Mouse (Mus musculus) embryonic facial prominence, embryonic 14.5 days (tissue): Measurements from ENCODE around the gene Serpina3k. TPM values are rescaled to one million over a fixed set of nuclear protein-coding genes. Genes with fewer than 3 reads are reported as not detected.
A peak's percentile ranks its signal among the peaks of the same experiment; 100 is the strongest.
"Not testable (repeated sequence)": the region's sequence is repeated elsewhere in the genome, so short reads cannot be mapped to it uniquely, and the experiment has no call there.

Experiments used
- ATAC-seq: fragments of 200-750 bp; cut with Nextera tagmentation; 2 replicates; pipeline ENCODE4 v1.8.0; 2017; ENCODE audit warnings: low read depth, moderate number of reproducible peaks, moderate TSS enrichment
- DNase-seq: peaks from one replicate; pipeline ENCODE4 v3.0.0-alpha.2; 2015; ENCODE audit warnings: low spot score
- H3K27ac ChIP-seq: fragments of 300-500 bp; sonication (generic); replicated peaks from 2 replicates; pipeline ENCODE4 v1.5.1; 2014; ENCODE audit warnings: low read depth, mild to moderate bottlenecking, low read length, moderate library complexity
- H3K27me3 ChIP-seq: fragments of 300-500 bp; sonication (generic); replicated peaks from 2 replicates; pipeline ENCODE4 v1.6.1; 2014; ENCODE audit warnings: low read length; ENCODE audit not compliant: control insufficient read depth, insufficient read depth
- H3K36me3 ChIP-seq: fragments of 300-500 bp; sonication (generic); 2 replicates; pipeline ENCODE4 v1.6.1; 2014; ENCODE audit warnings: low read length, mixed read lengths; ENCODE audit not compliant: control insufficient read depth, insufficient read depth
- H3K4me1 ChIP-seq: fragments of 300-500 bp; sonication (generic); 2 replicates; pipeline ENCODE4 v1.6.1; 2014; ENCODE audit warnings: antibody characterized with exemption, low read length; ENCODE audit not compliant: control insufficient read depth, insufficient read depth
- H3K4me2 ChIP-seq: fragments of 300-500 bp; sonication (generic); 2 replicates; pipeline ENCODE4 v1.6.1; 2014; ENCODE audit warnings: low read depth, mild to moderate bottlenecking, low read length, moderate library complexity, mixed read lengths
- H3K4me3 ChIP-seq: fragments of 300-500 bp; sonication (generic); 2 replicates; pipeline ENCODE4 v1.5.1; 2014; ENCODE audit warnings: low read depth, mild to moderate bottlenecking, low read length
- H3K9ac ChIP-seq: fragments of 300-500 bp; sonication (generic); 2 replicates; pipeline ENCODE4 v1.6.1; 2014; ENCODE audit warnings: low read depth, mild to moderate bottlenecking, low read length, moderate library complexity, mixed read lengths
- H3K9me3 ChIP-seq: fragments of 300-500 bp; sonication (generic); 2 replicates; pipeline ENCODE4 v1.6.1; 2016; ENCODE audit warnings: low read length; ENCODE audit not compliant: control insufficient read depth
- WGBS: fragments of 180-500 bp; shearing (Covaris S2); extraction: QIAGEN DNeasy Blood & Tissue Kit; methylation state at CpG from one replicate; pipeline ENCODE4 v1.1.7; 2014; 5-methylcytosine and 5-hydroxymethylcytosine counted together
- polyA plus RNA-seq: library from polyadenylated mRNA; unstranded; fragments of >200 nt; fragmentation: Nextera tagmentation; extraction: Ambion mirVana; gene quantifications from 2 replicates; pipeline ENCODE4 v1.2.1, GENCODE M21; 2014

Gene Serpina3k
- polyA plus RNA-seq, 1 experiment from 2014 or later: not detected

DNA sequence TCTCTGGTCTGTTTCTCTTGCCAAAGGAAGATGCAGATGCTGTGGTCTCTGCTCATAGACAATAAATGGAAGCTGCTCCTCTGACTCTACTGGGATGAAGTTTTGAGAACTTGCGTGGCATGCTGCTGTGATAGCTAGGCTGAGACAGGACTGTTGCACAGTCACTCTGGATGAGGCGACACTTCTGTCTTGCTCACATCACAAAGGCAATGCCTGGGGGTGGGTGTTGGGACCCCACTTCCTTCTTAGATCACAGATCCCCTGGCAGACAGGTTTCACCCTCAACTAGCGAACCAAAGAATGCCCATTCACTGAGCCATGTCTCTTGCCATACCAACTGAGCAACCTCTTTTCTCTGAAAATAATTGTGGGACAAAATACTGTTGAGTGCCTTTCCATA, 419 bp downstream of the Serpina3k start:
- Histone ChIP-seq H3K4me3 (no peak overlapping the region), H3K9ac (no peak overlapping the region), H3K9me3 (no peaks in the 10 kb centered on the region), H3K27me3 (no peaks in the 10 kb centered on the region), H3K36me3 (no peaks in the 10 kb centered on the region), H3K27ac (no peak overlapping the region), H3K4me1 (no peaks in the 10 kb centered on the region), H3K4me2 (no peak overlapping the region)
- ATAC-seq (no peak), DNase-seq (no peak)
- WGBS: 83% methylated on average over 3 of the region's 3 CpGs

DNA sequence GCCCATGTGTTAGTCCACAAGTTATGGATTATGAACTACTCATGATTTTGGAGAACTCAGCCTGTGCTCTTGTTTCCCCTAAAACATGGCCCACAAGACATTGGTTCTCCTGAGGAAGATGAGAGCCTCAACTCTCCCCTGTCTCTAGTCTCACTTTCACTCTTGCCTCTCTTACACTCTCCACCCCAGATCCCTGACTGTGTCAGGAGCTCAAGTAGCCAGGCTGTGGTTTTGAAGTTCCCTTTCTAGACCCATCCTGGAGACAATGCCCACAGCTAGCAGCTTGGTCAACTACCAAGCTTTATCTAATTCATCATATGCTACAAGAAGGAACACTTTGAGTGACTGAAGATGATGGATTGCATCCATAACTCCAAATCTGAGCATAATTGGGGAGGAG, 4.2 kb downstream of the Serpina3k start:
- H3K4me2 ChIP-seq, H3K9me3 ChIP-seq, H3K27ac ChIP-seq, ATAC-seq, DNase-seq, H3K4me3 ChIP-seq, H3K27me3 ChIP-seq, H3K36me3 ChIP-seq, H3K9ac ChIP-seq, H3K4me1 ChIP-seq: not testable (repeated sequence)

DNA sequence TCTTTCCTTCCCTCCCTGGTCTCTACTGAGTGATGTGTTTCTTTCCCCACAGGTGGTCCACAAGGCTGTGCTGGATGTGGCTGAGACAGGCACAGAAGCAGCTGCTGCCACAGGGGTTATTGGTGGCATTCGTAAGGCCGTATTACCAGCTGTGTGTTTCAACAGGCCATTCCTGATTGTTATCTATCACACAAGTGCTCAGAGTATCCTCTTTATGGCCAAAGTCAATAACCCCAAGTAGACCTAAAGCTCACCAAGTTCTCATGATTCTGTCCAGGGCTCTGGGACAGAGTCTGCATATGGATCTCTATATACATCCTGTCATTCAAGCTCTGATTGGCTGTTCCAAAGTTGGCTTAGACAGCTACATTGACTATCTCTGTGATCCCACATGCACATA, 6.9 kb downstream of the Serpina3k start:
- Histone ChIP-seq H3K9me3 (no peaks in the 10 kb centered on the region), H3K27ac (no peak overlapping the region), H3K27me3 (no peaks in the 10 kb centered on the region), H3K9ac (no peak overlapping the region), H3K4me2 (no peak overlapping the region), H3K4me3 (no peak overlapping the region), H3K4me1 (no peaks in the 10 kb centered on the region), H3K36me3 (no peaks in the 10 kb centered on the region)
- DNase-seq: no peak
- 83% methylated on average over 2 of the region's 2 CpGs for WGBS
- ATAC-seq: no peak

DNA sequence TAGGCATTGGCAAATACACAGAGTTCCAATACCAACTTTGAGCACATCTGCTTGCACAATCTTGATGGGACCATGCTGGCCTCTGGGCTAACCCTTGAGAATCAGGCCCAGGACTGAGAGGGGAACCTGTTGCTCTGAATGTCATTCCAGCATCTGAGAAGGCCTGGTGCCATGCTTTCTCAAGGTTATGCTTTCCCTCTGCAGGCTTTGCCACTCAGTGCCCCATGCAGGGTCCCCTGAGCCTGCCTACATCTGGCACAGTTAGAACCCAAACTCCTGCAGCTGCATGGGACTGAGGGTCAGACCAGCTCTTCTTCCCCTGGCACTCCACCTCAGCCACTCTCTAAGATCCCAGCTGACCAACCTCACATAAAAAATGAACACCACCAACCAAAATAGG, 7.4 kb downstream of the Serpina3k start:
- no peak for DNase-seq

DNA sequence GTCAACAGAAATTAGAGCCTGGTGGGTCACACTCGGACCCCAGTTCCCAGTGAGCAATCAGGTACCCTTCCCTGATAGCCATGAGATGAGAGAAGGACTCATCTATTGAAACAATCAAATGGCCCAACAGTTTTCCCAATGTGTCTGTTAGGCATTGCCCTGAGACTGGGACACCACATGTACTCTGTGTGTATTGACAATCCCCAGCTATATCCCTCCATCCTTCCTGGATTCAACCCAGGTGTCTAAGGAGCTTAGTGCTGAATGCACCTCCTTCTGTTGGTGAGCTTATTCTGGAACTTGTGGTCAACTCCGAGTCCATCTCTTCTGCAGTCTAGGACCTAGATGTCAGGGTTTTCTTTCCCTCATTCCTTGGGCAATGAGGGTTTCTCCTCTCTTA, 8.8 kb downstream of the Serpina3k start:
- no peaks in the 10 kb centered on the region for H3K9me3 ChIP-seq
- 81% methylated on average over 2 of the region's 2 CpGs for WGBS
- no peaks in the 10 kb centered on the region for H3K36me3 ChIP-seq
- H3K4me2 ChIP-seq: no peak overlapping the region
- no peaks in the 10 kb centered on the region for H3K27me3 ChIP-seq
- H3K9ac ChIP-seq: no peak overlapping the region
- ATAC-seq (no peak), DNase-seq (no peak)
- no peaks in the 10 kb centered on the region for H3K4me1 ChIP-seq
- H3K27ac ChIP-seq: no peak overlapping the region
- no peak overlapping the region for H3K4me3 ChIP-seq

More for the DNA sequence above, 7.4 kb downstream of the Serpina3k start:
- Histone ChIP-seq H3K9me3 (no peaks in the 10 kb centered on the region), H3K27me3 (no peaks in the 10 kb centered on the region), H3K9ac (no peak overlapping the region), H3K36me3 (no peaks in the 10 kb centered on the region), H3K4me2 (no peak overlapping the region), H3K4me3 (no peak overlapping the region), H3K27ac (no peak overlapping the region), H3K4me1 (no peaks in the 10 kb centered on the region)
- no peak for ATAC-seq

DNA sequence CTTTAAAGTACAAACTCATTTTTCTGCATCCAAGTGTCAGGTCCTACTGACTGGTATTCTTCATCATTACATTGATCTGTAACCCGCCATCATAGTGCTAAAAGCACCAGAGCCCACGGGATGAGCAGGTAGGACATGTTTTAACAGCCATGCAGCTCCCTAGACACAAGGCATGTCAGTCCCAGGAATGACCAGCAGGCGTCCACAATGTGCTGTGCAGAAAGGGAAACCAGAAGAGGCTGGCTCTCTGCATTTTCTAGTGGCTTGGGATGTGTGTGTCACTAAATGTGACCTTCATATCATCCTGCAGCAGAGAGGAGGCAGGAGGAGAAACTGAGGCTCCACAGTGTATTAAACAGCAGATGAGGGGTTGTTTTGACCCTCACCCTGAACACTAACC, 13.5 kb downstream of the Serpina3k start:
- 30% methylated on average over 3 of the region's 3 CpGs for WGBS
- not testable (repeated sequence) for ATAC-seq, H3K4me2 ChIP-seq

DNA sequence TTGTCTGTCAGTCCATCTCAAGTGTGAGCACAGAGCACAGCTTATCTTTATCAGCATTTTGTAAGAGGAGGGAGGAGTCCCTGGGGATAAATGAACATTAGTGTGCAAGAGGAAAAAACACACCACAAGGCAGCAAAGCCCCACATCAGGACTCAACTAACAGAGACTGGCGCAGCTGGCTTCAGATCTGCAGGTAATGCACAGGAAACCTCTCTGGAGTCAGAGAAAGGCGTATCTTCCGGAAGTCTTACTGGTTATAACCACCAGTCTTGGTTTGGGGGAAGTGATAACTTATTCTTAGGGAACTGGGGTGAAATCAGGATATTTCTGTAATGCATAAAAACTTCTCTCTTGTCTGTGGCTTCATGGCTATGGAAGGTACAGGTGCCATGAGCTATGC, 17.7 kb downstream of the Serpina3k start:
- no peaks in the 10 kb centered on the region for H3K4me1 ChIP-seq
- 73% methylated on average over 3 of the region's 3 CpGs for WGBS
- no peak overlapping the region for H3K4me3 ChIP-seq
- H3K27ac ChIP-seq: no peak overlapping the region
- no peak for ATAC-seq
- H3K27me3 ChIP-seq: no peaks in the 10 kb centered on the region
- no peak for DNase-seq
- H3K4me2 ChIP-seq: no peak overlapping the region
- H3K9me3 ChIP-seq: no peaks in the 10 kb centered on the region
- no peak overlapping the region for H3K9ac ChIP-seq
- no peaks in the 10 kb centered on the region for H3K36me3 ChIP-seq

More for the DNA sequence above, 13.5 kb downstream of the Serpina3k start:
- not testable (repeated sequence) for H3K27me3 ChIP-seq, H3K36me3 ChIP-seq, H3K9me3 ChIP-seq, H3K4me3 ChIP-seq, H3K9ac ChIP-seq, H3K27ac ChIP-seq, H3K4me1 ChIP-seq
- DNase-seq: peak; percentile 13

DNA sequence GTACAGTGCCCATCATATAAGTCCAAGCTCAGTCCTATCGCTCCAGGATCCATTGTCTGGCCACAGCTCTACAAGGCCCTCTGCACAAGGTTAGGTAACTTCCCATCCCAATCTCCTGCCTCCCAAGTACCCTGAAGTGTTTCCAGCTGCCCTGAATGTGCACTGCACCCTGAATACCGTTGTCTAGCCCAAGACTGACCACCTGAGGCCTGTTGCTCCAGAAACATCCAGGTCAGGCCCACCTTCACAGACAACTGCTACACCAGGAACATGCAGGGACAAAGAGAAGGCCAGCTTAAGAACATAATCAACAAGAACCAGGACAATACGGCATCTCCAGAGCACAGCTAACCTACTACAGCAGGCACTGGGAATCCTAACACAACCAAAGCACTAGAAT, 31.7 kb downstream of the Serpina3k start:
- Histone ChIP-seq H3K4me1 (no peaks in the 10 kb centered on the region), H3K4me2 (no peak overlapping the region), H3K36me3 (no peaks in the 10 kb centered on the region), H3K4me3 (no peak overlapping the region), H3K27ac (no peak overlapping the region), H3K9me3 (no peaks in the 10 kb centered on the region), H3K27me3 (no peaks in the 10 kb centered on the region), H3K9ac (no peak overlapping the region)
- DNase-seq: no peak
- 81% methylated on average over 3 of the region's 3 CpGs for WGBS
- ATAC-seq: no peak

DNA sequence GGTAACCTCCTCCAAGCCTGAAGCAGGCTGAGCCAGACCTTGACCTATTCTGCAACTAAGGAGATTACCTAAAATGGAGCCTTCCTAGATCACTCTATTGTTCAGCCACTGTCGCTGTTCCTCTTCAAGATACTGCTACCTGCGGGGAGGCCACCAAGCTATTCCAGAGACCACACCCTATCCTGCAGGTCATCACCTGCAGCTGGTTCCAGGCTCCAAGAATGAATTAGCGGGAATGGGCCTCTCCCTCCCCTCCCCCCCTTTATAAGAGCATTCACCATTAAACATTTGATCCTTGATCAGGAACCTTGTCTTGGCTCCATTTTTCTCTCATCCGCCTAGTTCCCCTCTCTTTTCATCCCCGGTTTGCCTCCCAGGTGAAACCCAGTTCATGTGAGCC, 38.9 kb downstream of the Serpina3k start:
- not testable (repeated sequence) for H3K4me3 ChIP-seq, ATAC-seq, H3K27ac ChIP-seq, H3K4me1 ChIP-seq, H3K9ac ChIP-seq, H3K4me2 ChIP-seq, H3K27me3 ChIP-seq, H3K9me3 ChIP-seq, H3K36me3 ChIP-seq, DNase-seq
- WGBS: 67% methylated on average over 5 of the region's 5 CpGs
